Mouse (Mus musculus): ENCODE measurements around the gene Sh2d2a. TPM values are rescaled to one million over a fixed set of nuclear protein-coding genes. Genes with fewer than 3 reads are reported as not detected.
"Not testable (repeated sequence)": the region's sequence is repeated elsewhere in the genome, so short reads cannot be mapped to it uniquely, and the experiment has no call there.

Sh2d2a gene
- total RNA-seq (2022): not detected

- no peak for DNase-seq (ENCODE audit: low spot score in 2 of 2)
These were observed at the start of gene Sh2d2a for GRCm38 (mm10) chr3:87846650-87847110. Gene Sh2d2a (plus strand): TSS chr3:87846755.

GRCm38 (mm10) chr3:87801681-87802080, 44.9 kb upstream of the Sh2d2a start:
- no peak for DNase-seq (ENCODE audit: low spot score in 2 of 2)

- DNase-seq (ENCODE audit: low spot score in 2 of 2): no peak
These were observed 42.4 kb upstream of the Sh2d2a start for GRCm38 (mm10) chr3:87804038-87804677.

GRCm38 (mm10) chr3:87809322-87809962, 37.1 kb upstream of the Sh2d2a start:
- no peak for DNase-seq (ENCODE audit: low spot score in 2 of 2)

- DNase-seq (ENCODE audit: low spot score in 2 of 2): no peak
These were observed 35.3 kb upstream of the Sh2d2a start for GRCm38 (mm10) chr3:87811297-87811696.

- DNase-seq (ENCODE audit: low spot score in 2 of 2): no peak
These were observed 34.1 kb upstream of the Sh2d2a start for GRCm38 (mm10) chr3:87812413-87812812.

- no peak for DNase-seq (ENCODE audit: low spot score in 2 of 2)
These were observed 33.7 kb upstream of the Sh2d2a start for GRCm38 (mm10) chr3:87812873-87813272.

- DNase-seq (ENCODE audit: low spot score in 2 of 2): no peak
These were observed 30.4 kb upstream of the Sh2d2a start for GRCm38 (mm10) chr3:87816166-87816565.

GRCm38 (mm10) chr3:87816646-87817093, 29.9 kb upstream of the Sh2d2a start:
- DNase-seq (ENCODE audit: low spot score in 2 of 2): peak in 1 of 2 experiments; percentile 65

- DNase-seq (ENCODE audit: low spot score in 2 of 2): no peak
These were observed 28.3 kb upstream of the Sh2d2a start for GRCm38 (mm10) chr3:87818226-87818625.

- not testable (repeated sequence) for DNase-seq (ENCODE audit: low spot score in 2 of 2)
These were observed 22.3 kb upstream of the Sh2d2a start, which contains the start of gene Pear1 for GRCm38 (mm10) chr3:87824206-87824605. Gene Pear1 (minus strand): TSS chr3:87824306.

- DNase-seq (ENCODE audit: low spot score in 2 of 2): no peak
These were observed 18.1 kb upstream of the Sh2d2a start for GRCm38 (mm10) chr3:87828435-87828834.

GRCm38 (mm10) chr3:87829025-87829424, 17.5 kb upstream of the Sh2d2a start:
- no peak for DNase-seq (ENCODE audit: low spot score in 2 of 2)

- no peak for DNase-seq (ENCODE audit: low spot score in 2 of 2)
These were observed 14.3 kb upstream of the Sh2d2a start for GRCm38 (mm10) chr3:87832109-87832859.

GRCm38 (mm10) chr3:87833482-87833881, 13.1 kb upstream of the Sh2d2a start:
- DNase-seq (ENCODE audit: low spot score in 2 of 2): no peak

GRCm38 (mm10) chr3:87838622-87839021, 7.9 kb upstream of the Sh2d2a start:
- DNase-seq (ENCODE audit: low spot score in 2 of 2): peak in 1 of 2 experiments; percentile 51

- no peak for DNase-seq (ENCODE audit: low spot score in 2 of 2)
These were observed 5.7 kb upstream of the Sh2d2a start for GRCm38 (mm10) chr3:87840858-87841257.

GRCm38 (mm10) chr3:87844981-87845380, 1.6 kb upstream of the Sh2d2a start:
- no peak for DNase-seq (ENCODE audit: low spot score in 2 of 2)

- DNase-seq (ENCODE audit: low spot score in 2 of 2): no peak
These were observed 369 bp upstream of the Sh2d2a start for GRCm38 (mm10) chr3:87846186-87846585.

- no peak for DNase-seq (ENCODE audit: low spot score in 2 of 2)
These were observed 1.1 kb downstream of the Sh2d2a start for GRCm38 (mm10) chr3:87847680-87848079.

- DNase-seq (ENCODE audit: low spot score in 2 of 2): no peak
These were observed 2.6 kb downstream of the Sh2d2a start for GRCm38 (mm10) chr3:87849117-87849516.
